Mouse (Mus musculus) brain, embryonic 14.5 days (tissue): ENCODE results near the gene Fam83b.

Experiments used
- CTCF ChIP-seq: fragments of 200-500 bp; IDR thresholded peaks from 2 replicates; pipeline ENCODE4 v1.5.1; 2012; ENCODE audit warnings: inconsistent platforms, mild to moderate bottlenecking, moderate library complexity, borderline replicate concordance; ENCODE audit not compliant: insufficient read depth, insufficient read length; ENCODE audit errors: extremely low read depth
- POLR2A ChIP-seq: fragments of 200-500 bp; IDR thresholded peaks from 2 replicates; pipeline ENCODE4 v1.6.1; 2012; ENCODE audit warnings: mild to moderate bottlenecking, inconsistent platforms, borderline replicate concordance; ENCODE audit not compliant: poor library complexity, insufficient read depth, insufficient read length, severe bottlenecking; ENCODE audit errors: extremely low read depth

DNA sequence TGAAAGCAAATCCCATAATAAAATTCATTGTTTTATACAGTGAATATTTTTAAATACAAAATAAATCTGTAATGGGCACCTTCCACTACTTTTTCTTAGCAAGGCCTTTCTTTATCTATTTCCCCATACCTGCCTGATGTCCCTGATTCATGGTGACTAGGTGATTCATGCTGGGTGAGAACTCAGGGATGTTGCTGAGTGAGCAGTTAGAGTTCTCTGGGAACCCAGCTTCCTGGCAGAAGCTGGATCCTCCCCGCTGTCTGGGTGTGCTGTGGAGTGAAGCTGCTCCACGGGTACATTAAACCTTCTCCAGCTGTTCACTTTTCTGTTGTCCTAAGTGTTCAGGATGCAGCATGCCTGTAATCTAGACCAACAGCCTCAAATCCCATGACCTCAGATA is 13.2 kb downstream of the Fam83b start:
- TF ChIP-seq POLR2A: no peak
- no peak for TF ChIP-seq CTCF
